Mouse (Mus musculus) spleen, adult 2 months (tissue): ENCODE data around the gene Syngr1. TPM values are rescaled to one million over a fixed set of nuclear protein-coding genes. Genes with fewer than 3 reads are reported as not detected.

Source experiments
- DNase-seq, 2 experiments: peaks; one replicate each; pipeline versions ENCODE4 v3.0.0 to v3.0.0-alpha.2; 2012 to 2021; ENCODE audit warnings: low spot score in 2 of 2, low read depth in 1 of 2
- H3K27ac ChIP-seq: fragments of 200-500 bp; 2 replicates; pipeline ENCODE4 v1.5.1; 2012; ENCODE audit warnings: low read length, inconsistent platforms; ENCODE audit not compliant: insufficient read depth
- H3K27me3 ChIP-seq: fragments of 200-500 bp; 2 replicates; pipeline ENCODE4 v1.6.1; 2012; ENCODE audit warnings: mild to moderate bottlenecking, moderate library complexity, low read length, inconsistent platforms; ENCODE audit not compliant: control insufficient read depth, insufficient read depth
- H3K36me3 ChIP-seq: fragments of 200-500 bp; 2 replicates; pipeline ENCODE4 v1.6.1; 2012; ENCODE audit warnings: mild to moderate bottlenecking, low read length, inconsistent platforms; ENCODE audit not compliant: control insufficient read depth, insufficient read depth
- H3K4me1 ChIP-seq: fragments of 200-500 bp; 2 replicates; pipeline ENCODE4 v1.6.1; 2011; ENCODE audit warnings: inconsistent platforms; ENCODE audit not compliant: control insufficient read depth, insufficient read depth, insufficient read length
- H3K4me3 ChIP-seq: fragments of 200-500 bp; 2 replicates; pipeline ENCODE4 v1.5.1; 2011; ENCODE audit warnings: mild to moderate bottlenecking, inconsistent platforms; ENCODE audit not compliant: insufficient read depth, insufficient read length; ENCODE audit errors: extremely low read depth
- CTCF ChIP-seq: fragments of 200-500 bp; IDR thresholded peaks from 2 replicates; pipeline ENCODE4 v1.5.1; 2011; ENCODE audit warnings: mild to moderate bottlenecking, inconsistent platforms; ENCODE audit not compliant: insufficient read depth, insufficient read length, insufficient replicate concordance; ENCODE audit errors: extremely low read depth
- POLR2A ChIP-seq: fragments of 200-500 bp; IDR thresholded peaks from 2 replicates; pipeline ENCODE4 v1.6.1; 2011; ENCODE audit warnings: low read depth, low read length, inconsistent platforms
- WGBS: fragments of 180-500 bp; shearing (Covaris S2); methylation state at CpG from one replicate; pipeline ENCODE4 v1.1.7; 2018; 5-methylcytosine and 5-hydroxymethylcytosine counted together
- polyA plus RNA-seq: library from polyadenylated mRNA; depleted of rRNA; stranded (reverse); fragments of >200 nt; gene quantifications from 2 replicates; pipeline ENCODE4 v1.2.3, GENCODE M21; 2012

Gene Syngr1
- polyA plus RNA-seq, 1 experiment, result 9.9 TPM

DNA sequence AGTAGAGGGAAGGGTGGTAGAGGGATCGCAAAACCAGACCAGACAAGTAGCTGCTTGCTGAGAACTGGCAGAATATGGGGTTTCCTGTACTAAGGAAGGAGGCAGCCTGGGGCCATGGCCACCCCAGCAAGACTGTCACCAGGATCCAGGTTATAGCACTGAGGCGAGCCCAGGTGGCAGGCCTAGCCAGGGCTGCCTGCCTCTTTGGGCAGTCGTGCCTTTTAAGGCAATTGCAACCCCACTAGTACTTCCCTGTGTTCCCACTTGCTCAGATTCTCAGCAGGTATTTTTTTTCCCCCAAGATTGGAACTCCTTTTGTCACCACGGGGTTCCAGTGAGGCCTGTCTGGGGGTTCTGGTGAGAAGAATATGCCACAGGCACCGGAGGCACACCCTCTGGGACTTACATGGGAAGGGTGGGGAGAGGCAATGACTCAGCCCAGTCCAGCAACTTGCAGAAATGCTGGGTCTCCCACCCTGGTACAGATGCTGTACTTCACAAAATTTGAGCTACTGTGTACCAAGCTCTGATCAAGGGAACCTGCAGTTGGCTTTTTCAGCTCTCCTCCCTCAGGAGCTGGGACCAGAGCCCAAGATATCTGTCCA, 15.3 kb upstream of the Syngr1 start:
- no peaks in the 10 kb centered on the region for H3K27me3 ChIP-seq
- peaks cover 4% of the 10 kb centered on the region; the same call in 1 of the 2 replicates for H3K4me1 ChIP-seq
- no peak overlapping the region for H3K4me3 ChIP-seq
- H3K36me3 ChIP-seq, result peaks cover 31% of the 10 kb centered on the region
- no peak overlapping the region for H3K27ac ChIP-seq
- 51% methylated on average over 5 of the region's 5 CpGs for WGBS
- no peak for TF ChIP-seq POLR2A
- no peak for TF ChIP-seq CTCF
- DNase-seq, result no peak

DNA sequence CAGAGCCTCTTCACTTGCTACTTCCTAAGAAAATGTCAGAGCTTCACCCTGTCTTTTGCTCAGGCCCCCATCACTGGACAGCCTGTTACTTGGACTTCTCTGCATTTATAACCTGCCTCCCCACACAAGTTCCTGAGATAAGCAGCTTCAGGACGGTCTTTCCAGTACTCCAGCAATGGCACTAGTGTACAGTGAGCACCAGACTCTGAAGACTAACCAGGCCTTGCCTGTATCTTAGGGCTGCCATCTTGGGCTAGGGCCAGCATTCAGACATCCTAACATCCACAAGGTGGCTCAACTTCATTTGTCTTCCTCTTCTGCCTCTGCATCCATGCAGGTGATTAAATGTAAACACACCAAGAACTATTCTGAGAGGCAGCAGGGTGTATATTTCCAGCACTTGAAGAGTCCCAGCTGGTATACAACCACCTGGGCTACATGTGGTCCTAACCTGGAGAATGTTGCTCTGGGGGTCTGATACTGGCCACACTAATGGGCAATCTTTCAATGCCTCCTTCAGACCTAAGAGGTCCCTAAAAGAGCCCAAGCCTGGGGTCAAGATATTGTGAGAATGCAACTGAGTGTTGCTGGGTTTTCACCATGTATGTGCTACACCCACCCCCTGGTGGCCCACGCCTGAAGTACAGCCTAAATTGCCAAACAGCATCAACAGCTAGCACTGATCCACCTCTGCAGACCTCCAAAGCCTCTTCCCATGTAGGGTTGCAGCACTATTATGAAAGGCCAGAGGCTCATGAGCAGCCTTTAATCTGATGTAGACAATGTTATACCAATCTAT, 14.6 kb upstream of the Syngr1 start:
- 35% methylated on average over 2 of the region's 2 CpGs for WGBS
- Histone ChIP-seq H3K36me3 (peaks cover 37% of the 10 kb centered on the region), H3K4me3 (no peak overlapping the region), H3K27ac (no peak overlapping the region), H3K27me3 (no peaks in the 10 kb centered on the region), H3K4me1 (peaks cover 6% of the 10 kb centered on the region; the same call in 1 of the 2 replicates)
- DNase-seq, result peak; percentile 52 to 58
- TF ChIP-seq POLR2A (no peak), CTCF (peak; percentile 61; the same call in 1 of the 2 replicates)

DNA sequence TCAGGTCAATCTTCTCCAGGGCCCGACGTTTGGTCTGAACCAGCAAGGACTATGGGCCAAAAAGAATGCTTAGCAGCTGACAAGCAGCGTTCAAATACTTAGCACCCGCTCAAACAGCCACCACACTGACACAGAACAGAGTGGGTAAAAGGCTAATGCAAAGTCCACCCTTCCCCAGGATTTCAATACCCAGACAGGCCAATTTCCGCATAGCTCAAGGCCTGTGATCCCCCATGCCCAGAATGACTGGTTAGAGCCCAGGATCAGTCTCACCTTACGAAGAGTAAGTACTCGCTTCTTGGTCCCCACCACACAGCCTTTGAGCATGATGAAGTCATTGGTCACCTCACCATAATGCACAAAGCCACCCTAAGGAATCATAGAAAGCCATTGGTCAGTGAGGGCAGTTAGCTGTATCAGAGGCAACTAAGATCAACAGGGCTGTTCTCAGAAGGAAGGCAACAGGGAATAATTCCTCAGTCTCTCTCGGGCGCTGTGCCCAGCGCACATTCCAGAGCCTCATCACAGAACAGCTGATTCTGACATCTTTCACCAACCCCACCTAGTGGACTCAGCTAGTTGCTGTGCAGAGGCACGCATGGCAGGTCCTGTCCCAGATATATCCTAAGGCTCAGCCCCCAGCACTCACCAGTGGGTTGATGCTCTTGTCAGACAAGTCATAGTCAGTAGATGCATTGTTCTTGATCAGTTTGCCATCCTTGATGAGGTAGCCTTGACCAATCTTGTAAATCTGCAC, 12.9 kb upstream of the Syngr1 start:
- Histone ChIP-seq H3K4me3 (no peak overlapping the region), H3K4me1 (peaks cover 3% of the 10 kb centered on the region; the same call in 1 of the 2 replicates), H3K27me3 (no peaks in the 10 kb centered on the region), H3K27ac (no peak overlapping the region), H3K36me3 (peaks cover 41% of the 10 kb centered on the region)
- 84% methylated on average over 11 of the region's 11 CpGs for WGBS
- no peak for DNase-seq
- TF ChIP-seq CTCF (no peak), POLR2A (no peak)

DNA sequence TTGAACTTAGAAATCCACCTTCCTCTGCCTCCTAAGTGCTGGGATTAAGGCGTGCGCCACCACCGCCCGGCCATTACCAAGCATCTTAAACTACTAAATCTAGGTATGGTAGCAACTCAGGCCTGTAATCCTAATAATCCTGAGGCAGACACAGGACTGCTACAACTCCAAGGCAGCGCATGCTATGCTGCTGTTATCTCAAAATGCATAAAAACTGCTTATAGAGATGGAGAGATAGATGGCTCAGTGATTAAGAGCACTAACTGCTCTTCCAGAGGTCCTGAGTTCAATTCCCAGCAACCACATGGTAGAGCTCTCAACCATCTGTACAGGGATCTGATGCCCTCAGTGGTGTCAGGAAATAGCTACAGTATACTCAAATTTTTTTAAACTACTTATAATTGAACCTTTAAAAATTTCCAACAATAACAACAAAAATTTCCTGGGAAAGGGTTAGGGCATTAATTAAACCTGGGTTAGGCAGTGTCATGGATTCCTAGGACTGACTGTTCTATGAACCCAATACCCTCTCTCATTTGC, 11.9 kb upstream of the Syngr1 start:
- Histone ChIP-seq H3K4me3 (no peak overlapping the region), H3K4me1 (peaks cover 3% of the 10 kb centered on the region; the same call in 1 of the 2 replicates), H3K36me3 (peaks cover 41% of the 10 kb centered on the region), H3K27me3 (no peaks in the 10 kb centered on the region), H3K27ac (no peak overlapping the region)
- no peak for DNase-seq
- 96% methylated on average over 5 of the region's 5 CpGs for WGBS
- TF ChIP-seq POLR2A, result no peak
- no peak for TF ChIP-seq CTCF

DNA sequence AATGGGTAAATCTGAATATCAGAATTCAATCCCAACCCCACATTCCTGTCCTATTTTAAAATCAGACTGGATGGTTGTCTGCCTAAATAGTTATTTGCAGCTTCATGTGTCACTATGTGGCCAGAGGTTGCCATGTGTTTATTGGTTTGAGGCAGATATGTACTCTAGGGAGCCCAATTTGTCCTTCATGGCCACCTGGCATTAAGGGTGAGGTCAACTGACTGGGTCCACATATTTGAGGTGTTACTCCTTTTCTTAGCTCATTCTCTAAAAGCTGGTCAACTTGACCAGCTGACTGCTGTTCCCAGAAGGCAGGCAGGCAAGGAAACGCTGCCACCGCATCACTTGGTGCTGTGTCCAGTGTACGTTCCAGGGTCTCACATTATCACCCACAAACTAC, 11.2 kb upstream of the Syngr1 start:
- H3K36me3 ChIP-seq, result peaks cover 41% of the 10 kb centered on the region
- H3K4me3 ChIP-seq, result no peak overlapping the region
- peaks cover 3% of the 10 kb centered on the region; the same call in 1 of the 2 replicates for H3K4me1 ChIP-seq
- H3K27ac ChIP-seq, result no peak overlapping the region
- TF ChIP-seq POLR2A (no peak), CTCF (no peak)
- DNase-seq, result no peak
- WGBS, result 91% methylated on average over 3 of the region's 3 CpGs
- no peaks in the 10 kb centered on the region for H3K27me3 ChIP-seq

DNA sequence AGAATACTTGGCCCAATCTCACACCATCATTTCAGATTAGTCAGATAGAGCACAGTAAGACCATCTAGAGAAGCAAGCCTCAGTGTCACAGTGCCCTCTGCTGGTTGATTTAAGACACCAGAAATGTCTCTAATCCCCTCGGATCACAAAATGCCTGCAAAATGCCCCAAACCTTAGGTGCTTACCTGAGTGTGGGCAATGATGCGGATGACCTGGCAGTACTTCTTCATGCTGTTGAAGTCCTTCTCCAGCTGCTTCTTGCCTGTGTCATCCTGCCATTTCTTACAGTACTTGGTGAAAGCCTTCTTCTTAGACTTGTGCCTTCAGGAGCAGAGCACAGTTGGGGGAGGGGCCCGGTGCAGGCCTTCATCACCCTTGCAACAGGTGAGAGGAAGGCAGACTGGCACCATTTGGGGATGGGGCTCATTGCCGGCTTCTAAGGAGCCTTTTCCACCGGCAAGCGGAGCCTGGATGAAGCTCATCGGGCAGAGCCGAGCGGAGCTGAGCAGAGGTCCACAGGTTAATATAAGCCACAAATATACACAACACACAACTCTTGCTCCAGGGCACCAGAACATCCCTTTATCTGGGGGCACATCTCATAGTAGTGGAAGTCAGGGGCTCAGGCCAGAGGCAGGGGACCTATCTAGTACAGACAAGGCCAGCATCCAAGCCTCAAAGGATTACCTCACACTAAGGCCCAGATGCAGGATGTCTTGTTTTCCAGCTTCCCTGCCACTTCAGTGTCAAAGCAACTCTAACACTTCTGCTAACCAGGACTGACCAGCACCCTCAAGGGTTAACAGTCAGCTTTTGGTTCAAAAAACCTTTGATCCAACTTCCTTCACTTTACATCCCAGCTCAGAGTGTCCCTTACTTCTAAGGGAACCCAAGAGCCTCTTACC, 10.2 kb upstream of the Syngr1 start:
- Histone ChIP-seq H3K4me3 (no peak overlapping the region), H3K27ac (no peak overlapping the region), H3K4me1 (peaks cover 3% of the 10 kb centered on the region; the same call in 1 of the 2 replicates), H3K27me3 (no peaks in the 10 kb centered on the region), H3K36me3 (peaks cover 41% of the 10 kb centered on the region)
- DNase-seq, result peak in 1 of 2 experiments; percentile 62
- 65% methylated on average over 9 of the region's 9 CpGs for WGBS
- no peak for TF ChIP-seq POLR2A
- TF ChIP-seq CTCF, result peak; percentile 9; the same call in 1 of the 2 replicates
